In the genomic region with DNA sequence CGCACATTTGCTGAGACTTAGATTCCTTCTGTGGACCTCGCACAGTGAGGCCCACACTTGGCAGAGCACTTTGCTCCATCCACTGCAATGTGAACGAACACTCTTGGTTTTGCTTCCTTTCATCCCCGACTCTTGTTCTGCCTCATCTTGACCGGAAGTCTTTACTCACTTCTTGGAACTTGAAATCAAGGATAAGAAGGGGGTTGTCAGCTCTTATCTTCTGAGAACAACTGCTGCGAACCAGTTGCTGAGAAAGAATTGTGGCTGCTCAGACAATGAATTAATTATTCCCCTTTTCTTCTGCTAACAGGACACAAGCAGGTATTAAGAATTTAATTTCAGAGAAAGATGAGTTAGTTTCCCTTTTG, we compare ENCODE assay signal across 12 mouse cellular contexts. TPM values are rescaled to one million over a fixed set of nuclear protein-coding genes. Genes with fewer than 3 reads are reported as not detected.
DNase-seq lines count a peak whose midpoint lies in the region; ATAC-seq and TF ChIP-seq lines count a peak whose summit lies in the region.
"Had no signal": no experiment of that assay in that cellular context is flagged by ENCODE, and none has a peak within 500 bp of the region (broad histone marks: within the 10 kb centered on the region; RNA-seq: fewer than 3 reads in every experiment).

No protein-coding gene starts in this region.

- no peak for DNase-seq in kidney, postnatal 14 days
- DNase-seq in yolk sac, embryonic 10.5 days (ENCODE audit: low spot score) = no peak
- no peak for DNase-seq in urinary bladder, postnatal 4 days (ENCODE audit: low spot score in 2 of 2)
- DNase-seq: gastrocnemius, postnatal 25 days; lung, adult 18-20 months; right cerebral cortex, postnatal 14 days had no signal

- ATAC-seq in kidney, embryonic 15.5 days (replicated peaks; ENCODE audit: low FRiP score) = no peak
- ATAC-seq in erythroid progenitor cell, adult 5-6 weeks (replicated peaks; ENCODE audit: low FRiP score, poor library complexity, severe bottlenecking) = peak; percentile 10; the same call in 1 of the 2 replicates
- ATAC-seq in liver, embryonic 16.5 days (ENCODE audit: low read depth) = no peak
- ATAC-seq in forebrain, embryonic 13.5 days = no peak

- H3K4me1 ChIP-seq in kidney, embryonic 15.5 days = peaks cover 46% of the 10 kb centered on the region
- peaks cover 8% of the 10 kb centered on the region for H3K4me1 ChIP-seq in bone marrow, adult 2 months (ENCODE audit: control insufficient read depth, insufficient read depth, low read length)
- peaks cover 53% of the 10 kb centered on the region for H3K4me1 ChIP-seq in liver, embryonic 16.5 days (ENCODE audit: control insufficient read depth, low read depth, low read length)
- H3K4me1 ChIP-seq in forebrain, embryonic 13.5 days = peaks cover 37% of the 10 kb centered on the region

- H3K36me3 ChIP-seq in kidney, embryonic 15.5 days = peaks cover 32% of the 10 kb centered on the region
- peaks cover 9% of the 10 kb centered on the region; the same call in 1 of the 2 replicates for H3K36me3 ChIP-seq in liver, embryonic 16.5 days (ENCODE audit: control insufficient read depth, insufficient read depth)
- H3K36me3 ChIP-seq in forebrain, embryonic 13.5 days (ENCODE audit: poor library complexity, severe bottlenecking) = peaks cover 30% of the 10 kb centered on the region; the same call in 1 of the 2 replicates

- TF ChIP-seq POLR2A in bone marrow, adult 2 months (IDR thresholded peaks at IDR 0.05; ENCODE audit: borderline replicate concordance, control insufficient read depth, low read depth, low read length) = no peak

- H3K4me3 ChIP-seq in kidney, embryonic 15.5 days (replicated peaks) = no peak overlapping the region
- H3K4me3 ChIP-seq in bone marrow, adult 2 months (replicated peaks; ENCODE audit: control insufficient read depth, low read depth, low read length) = no peak overlapping the region
- H3K4me3 ChIP-seq in liver, embryonic 16.5 days (ENCODE audit: low read depth, low read length) = peak overlapping the region; percentile 35
- no peak overlapping the region for H3K4me3 ChIP-seq in forebrain, embryonic 13.5 days
- H3K4me3 ChIP-seq: midbrain, embryonic 12.5 days had no signal

- H3K27ac ChIP-seq in kidney, embryonic 15.5 days = no peak overlapping the region
- H3K27ac ChIP-seq in bone marrow, adult 2 months (ENCODE audit: control insufficient read depth, insufficient read depth, low read depth, low read length, poor library complexity) = peak overlapping the region; percentile 46
- peak overlapping the region; percentile 89 for H3K27ac ChIP-seq in liver, embryonic 16.5 days (ENCODE audit: low read length)
- no peak overlapping the region for H3K27ac ChIP-seq in forebrain, embryonic 13.5 days
- H3K27ac ChIP-seq: midbrain, embryonic 12.5 days had no signal

- H3K27me3 ChIP-seq in kidney, embryonic 15.5 days = no peaks in the 10 kb centered on the region
- no peaks in the 10 kb centered on the region for H3K27me3 ChIP-seq in liver, embryonic 16.5 days (ENCODE audit: control insufficient read depth, insufficient read depth, low read depth, low read length)
- no peaks in the 10 kb centered on the region for H3K27me3 ChIP-seq in forebrain, embryonic 13.5 days
- H3K27me3 ChIP-seq: midbrain, embryonic 12.5 days had no signal

- WGBS in kidney, embryonic 15.5 days = 70% methylated on average over 6 of the region's 6 CpGs
- 26% methylated on average over 6 of the region's 6 CpGs for WGBS in bone marrow, adult 2 months
- 13% methylated on average over 6 of the region's 6 CpGs for WGBS in liver, embryonic 16.5 days (ENCODE audit: insufficient replicate concordance)
- WGBS in forebrain, embryonic 13.5 days = 88% methylated on average over 6 of the region's 6 CpGs

- TF ChIP-seq CTCF in bone marrow, adult 2 months (IDR thresholded peaks at IDR 0.05; ENCODE audit: control insufficient read depth, insufficient read depth, low read length) = no peak

- no peaks in the 10 kb centered on the region for H3K9me3 ChIP-seq in kidney, embryonic 15.5 days (replicated peaks)
- no peaks in the 10 kb centered on the region for H3K9me3 ChIP-seq in liver, embryonic 16.5 days (replicated peaks; ENCODE audit: control insufficient read depth, low read length)
- no peaks in the 10 kb centered on the region for H3K9me3 ChIP-seq in forebrain, embryonic 13.5 days (replicated peaks)
- H3K9me3 ChIP-seq: midbrain, embryonic 12.5 days had no signal

- peak overlapping the region; percentile 30; the same call in 1 of the 2 replicates for H3K4me2 ChIP-seq in kidney, embryonic 15.5 days
- peak overlapping the region; percentile 68 for H3K4me2 ChIP-seq in liver, embryonic 16.5 days (ENCODE audit: low read depth, low read length)
- no peak overlapping the region for H3K4me2 ChIP-seq in forebrain, embryonic 13.5 days
- H3K4me2 ChIP-seq: midbrain, embryonic 12.5 days had no signal

- no peak overlapping the region for H3K9ac ChIP-seq in kidney, embryonic 15.5 days
- peak overlapping the region; percentile 39 for H3K9ac ChIP-seq in liver, embryonic 16.5 days (ENCODE audit: low read depth, low read length)
- H3K9ac ChIP-seq in forebrain, embryonic 13.5 days = no peak overlapping the region
- H3K9ac ChIP-seq: midbrain, embryonic 12.5 days had no signal

RNA-seq across cellular contexts. Expression of a gene that starts 4.3 kb away (rescaled TPM):
- 97.8 and 102 TPM in 2 replicates for polyA plus RNA-seq in kidney, embryonic 15.5 days (2015; fragmentation: Nextera tagmentation; extraction: Ambion mirVana)
- 23.7 and 25.6 TPM in 2 replicates for polyA plus RNA-seq in bone marrow, adult 2 months (2011; ENCODE audit: insufficient read depth, insufficient read length, low replicate concordance, missing spikeins)
- total RNA-seq in erythroid progenitor cell, adult 5-6 weeks (2015; ENCODE audit: low replicate concordance) = 34.6 and 36.9 TPM in 2 replicates
- 32.9 and 46.5 TPM in 2 replicates for total RNA-seq in erythroid progenitor cell, adult 5-6 weeks (2017; ENCODE audit: low replicate concordance)
- 52.2 and 52.8 TPM in 2 replicates for polyA plus RNA-seq in liver, embryonic 16.5 days (2015; fragmentation: Nextera tagmentation; extraction: Ambion mirVana)
- polyA plus RNA-seq in forebrain, embryonic 13.5 days (2015; fragmentation: Nextera tagmentation; extraction: Ambion mirVana) = 49.8 and 51.0 TPM in 2 replicates

Comparison
In these comparisons a context has a peak if more than half of its experiments do, and no peak if none do; other contexts are left out.
1. H3K27ac ChIP-seq: peak in bone marrow, adult 2 months (single experiment) and liver, embryonic 16.5 days (single experiment); none in kidney, embryonic 15.5 days (single experiment) and forebrain, embryonic 13.5 days (single experiment).